Mouse (Mus musculus) kidney, embryonic 16.5 days (tissue): ENCODE data around the gene Suco. TPM values are rescaled to one million over a fixed set of nuclear protein-coding genes. Genes with fewer than 3 reads are reported as not detected.

Source experiments
- ATAC-seq: fragments of 200-750 bp; cut with Nextera tagmentation; 2 replicates; pipeline ENCODE4 v1.8.0; 2017; ENCODE audit warnings: moderate TSS enrichment; ENCODE audit not compliant: low FRiP score, low TSS enrichment
- H3K27ac ChIP-seq: fragments of 300-500 bp; sonication (generic); 2 replicates; pipeline ENCODE4 v1.5.1; 2014; ENCODE audit warnings: low read length
- H3K27me3 ChIP-seq: fragments of 300-500 bp; sonication (generic); 2 replicates; pipeline ENCODE4 v1.6.1; 2014; ENCODE audit warnings: low read length, control low read depth, mixed read lengths; ENCODE audit not compliant: insufficient read depth
- H3K36me3 ChIP-seq: fragments of 300-500 bp; sonication (generic); 2 replicates; pipeline ENCODE4 v1.6.1; 2014; ENCODE audit warnings: low read length, control low read depth, mixed read lengths; ENCODE audit not compliant: insufficient read depth
- H3K4me1 ChIP-seq: fragments of 300-500 bp; sonication (generic); 2 replicates; pipeline ENCODE4 v1.6.1; 2014; ENCODE audit warnings: low read length, control low read depth, mixed read lengths; ENCODE audit not compliant: insufficient read depth
- H3K4me2 ChIP-seq: fragments of 300-500 bp; sonication (generic); replicated peaks from 2 replicates; pipeline ENCODE4 v1.6.1; 2014; ENCODE audit warnings: low read depth, low read length
- H3K4me3 ChIP-seq: fragments of 300-500 bp; sonication (generic); 2 replicates; pipeline ENCODE4 v1.5.1; 2014; ENCODE audit warnings: mild to moderate bottlenecking, low read length
- H3K9ac ChIP-seq: fragments of 300-500 bp; sonication (generic); replicated peaks from 2 replicates; pipeline ENCODE4 v1.6.1; 2014; ENCODE audit warnings: low read length
- H3K9me3 ChIP-seq: fragments of 300-500 bp; sonication (generic); 2 replicates; pipeline ENCODE4 v1.6.1; 2016; ENCODE audit warnings: low read length, control low read depth
- WGBS: fragments of 180-500 bp; shearing (Covaris S2); extraction: QIAGEN DNeasy Blood & Tissue Kit; methylation state at CpG from one replicate; pipeline ENCODE4 v1.1.7; 2014; 5-methylcytosine and 5-hydroxymethylcytosine counted together
- polyA plus RNA-seq: library from polyadenylated mRNA; unstranded; fragments of >200 nt; fragmentation: Nextera tagmentation; extraction: Ambion mirVana; gene quantifications from 2 replicates; pipeline ENCODE4 v1.2.1, GENCODE M21; 2015

The Suco gene
- polyA plus RNA-seq, 1 experiment from 2014 or later = 22.5 TPM

- no peak for ATAC-seq
- H3K9me3 ChIP-seq = no peaks in the 10 kb centered on the region
- no peaks in the 10 kb centered on the region for H3K4me1 ChIP-seq
- WGBS = 80% methylated on average over 10 of the region's 10 CpGs
- no peaks in the 10 kb centered on the region for H3K27me3 ChIP-seq
- no peak overlapping the region for H3K4me2 ChIP-seq
- H3K9ac ChIP-seq = no peak overlapping the region
- no peaks in the 10 kb centered on the region for H3K36me3 ChIP-seq
- H3K4me3 ChIP-seq = no peak overlapping the region
- no peak overlapping the region for H3K27ac ChIP-seq
These were observed 81.9 kb downstream of the Suco start for GRCm38 (mm10) chr1:161794447-161795211.

GRCm38 (mm10) chr1:161793321-161793720, 83.2 kb downstream of the Suco start:
- H3K27ac ChIP-seq = no peak overlapping the region
- no peaks in the 10 kb centered on the region for H3K9me3 ChIP-seq
- no peaks in the 10 kb centered on the region for H3K36me3 ChIP-seq
- H3K4me1 ChIP-seq = no peaks in the 10 kb centered on the region
- no peak overlapping the region for H3K4me3 ChIP-seq
- no peaks in the 10 kb centered on the region for H3K27me3 ChIP-seq
- no peak for ATAC-seq
- 74% methylated on average over 3 of the region's 3 CpGs for WGBS
- H3K9ac ChIP-seq = no peak overlapping the region
- H3K4me2 ChIP-seq = no peak overlapping the region

GRCm38 (mm10) chr1:161792687-161792969, 83.9 kb downstream of the Suco start:
- Histone ChIP-seq H3K4me3 (no peak overlapping the region), H3K9ac (no peak overlapping the region), H3K4me2 (no peak overlapping the region), H3K9me3 (no peaks in the 10 kb centered on the region), H3K36me3 (no peaks in the 10 kb centered on the region), H3K27me3 (no peaks in the 10 kb centered on the region), H3K27ac (no peak overlapping the region), H3K4me1 (no peaks in the 10 kb centered on the region)
- 93% methylated on average over 4 of the region's 4 CpGs for WGBS
- ATAC-seq = no peak

- no peak for ATAC-seq
- Histone ChIP-seq H3K4me2 (no peak overlapping the region), H3K4me3 (no peak overlapping the region), H3K36me3 (no peaks in the 10 kb centered on the region), H3K4me1 (no peaks in the 10 kb centered on the region), H3K9ac (no peak overlapping the region), H3K27ac (no peak overlapping the region), H3K9me3 (no peaks in the 10 kb centered on the region), H3K27me3 (no peaks in the 10 kb centered on the region)
- 88% methylated on average over 8 of the region's 8 CpGs for WGBS
These were observed 84.4 kb downstream of the Suco start for GRCm38 (mm10) chr1:161791854-161792686.

- no peak for ATAC-seq
- no peak within 1 kb of the TSS for H3K9ac ChIP-seq
These were observed 88.1 kb downstream of the Suco start, which contains the start of gene Fasl for GRCm38 (mm10) chr1:161788339-161788738. Gene Fasl, minus strand, starts transcription at chr1:161788495.

GRCm38 (mm10) chr1:161782725-161783124, 93.8 kb downstream of the Suco start:
- no peak overlapping the region for H3K4me3 ChIP-seq
- ATAC-seq = no peak
- H3K9ac ChIP-seq = no peak overlapping the region
- WGBS = 79% methylated on average over 2 of the region's 2 CpGs
- H3K27me3 ChIP-seq = no peaks in the 10 kb centered on the region
- no peaks in the 10 kb centered on the region for H3K36me3 ChIP-seq
- H3K27ac ChIP-seq = no peak overlapping the region
- H3K9me3 ChIP-seq = no peaks in the 10 kb centered on the region
- H3K4me2 ChIP-seq = no peak overlapping the region
- H3K4me1 ChIP-seq = no peaks in the 10 kb centered on the region

More at GRCm38 (mm10) chr1:161788339-161788738, 88.1 kb downstream of the Suco start, which contains the start of gene Fasl:
- WGBS = 74% methylated on average over 9 of the region's 9 CpGs
- no peaks in the 10 kb centered on the region for H3K4me1 ChIP-seq
- no peaks in the 10 kb centered on the region for H3K9me3 ChIP-seq
- no peak within 1 kb of the TSS for H3K4me3 ChIP-seq
- H3K36me3 ChIP-seq = no peaks in the 10 kb centered on the region
- no peak within 1 kb of the TSS for H3K4me2 ChIP-seq
- no peak within 1 kb of the TSS for H3K27ac ChIP-seq
- H3K27me3 ChIP-seq = no peaks in the 10 kb centered on the region

- no peaks in the 10 kb centered on the region for H3K27me3 ChIP-seq
- WGBS = 88% methylated on average over 5 of the region's 5 CpGs
These were observed 94.9 kb downstream of the Suco start for GRCm38 (mm10) chr1:161781594-161781993.

GRCm38 (mm10) chr1:161779057-161779456, 97.4 kb downstream of the Suco start:
- H3K36me3 ChIP-seq = no peaks in the 10 kb centered on the region
- H3K4me1 ChIP-seq = no peaks in the 10 kb centered on the region
- H3K4me3 ChIP-seq = no peak overlapping the region
- H3K9me3 ChIP-seq = no peaks in the 10 kb centered on the region
- no peak for ATAC-seq
- H3K27ac ChIP-seq = no peak overlapping the region
- H3K27me3 ChIP-seq = no peaks in the 10 kb centered on the region
- H3K4me2 ChIP-seq = no peak overlapping the region
- H3K9ac ChIP-seq = no peak overlapping the region

More at GRCm38 (mm10) chr1:161781594-161781993, 94.9 kb downstream of the Suco start:
- no peaks in the 10 kb centered on the region for H3K9me3 ChIP-seq
- no peak overlapping the region for H3K4me2 ChIP-seq
- ATAC-seq = no peak
- H3K36me3 ChIP-seq = no peaks in the 10 kb centered on the region
- no peak overlapping the region for H3K27ac ChIP-seq
- H3K9ac ChIP-seq = no peak overlapping the region
- no peak overlapping the region for H3K4me3 ChIP-seq
- H3K4me1 ChIP-seq = no peaks in the 10 kb centered on the region

GRCm38 (mm10) chr1:161775151-161775550, 101.3 kb downstream of the Suco start:
- no peak for ATAC-seq
- WGBS = 56% methylated on average over 6 of the region's 6 CpGs
- Histone ChIP-seq H3K9me3 (no peaks in the 10 kb centered on the region), H3K9ac (no peak overlapping the region), H3K36me3 (no peaks in the 10 kb centered on the region), H3K27ac (no peak overlapping the region), H3K4me1 (no peaks in the 10 kb centered on the region), H3K4me2 (no peak overlapping the region), H3K27me3 (no peaks in the 10 kb centered on the region), H3K4me3 (no peak overlapping the region)

- H3K27me3 ChIP-seq = no peaks in the 10 kb centered on the region
- no peaks in the 10 kb centered on the region for H3K36me3 ChIP-seq
- no peak overlapping the region for H3K9ac ChIP-seq
- no peaks in the 10 kb centered on the region for H3K4me1 ChIP-seq
- ATAC-seq = no peak
- no peak overlapping the region for H3K27ac ChIP-seq
- H3K4me2 ChIP-seq = no peak overlapping the region
- no peak overlapping the region for H3K4me3 ChIP-seq
- H3K9me3 ChIP-seq = no peaks in the 10 kb centered on the region
- WGBS = 82% methylated on average over 2 of the region's 2 CpGs
These were observed 105.2 kb downstream of the Suco start for GRCm38 (mm10) chr1:161771293-161771692.
